Mouse (Mus musculus) bone marrow macrophage, adult 2 months (primary cell): Measurements from ENCODE around the gene Rapgef4.

ENCODE experiments used
- CTCF ChIP-seq: IDR thresholded peaks from 2 replicates; pipeline ENCODE4 v1.5.1; 2012; ENCODE audit warnings: low read depth, mild to moderate bottlenecking, low read length, moderate library complexity
- POLR2A ChIP-seq: IDR thresholded peaks from 2 replicates; pipeline ENCODE4 v1.6.1; 2012; ENCODE audit warnings: mild to moderate bottlenecking, low read depth, low read length, borderline replicate concordance

- TF ChIP-seq CTCF (no peak), POLR2A (no peak)
Observed at GRCm38 (mm10) chr2:71992129-71992528, 11.1 kb downstream of the Rapgef4 start.
